Mouse (Mus musculus) liver, adult 2 months (tissue): ENCODE results near the gene Jaml. TPM values are rescaled to one million over a fixed set of nuclear protein-coding genes. Genes with fewer than 3 reads are reported as not detected.

Source experiments
- DNase-seq: peaks from one replicate; pipeline ENCODE4 v3.0.0-alpha.2; 2011; ENCODE audit warnings: low read depth, low spot score; ENCODE audit errors: extremely low read depth
- H3K27ac ChIP-seq: fragments of 200-500 bp; replicated peaks from 2 replicates; pipeline ENCODE4 v1.5.1; 2012; ENCODE audit warnings: low read depth, mild to moderate bottlenecking, control low read depth, inconsistent platforms, low read length; ENCODE audit not compliant: insufficient read depth
- H3K27me3 ChIP-seq: fragments of 200-500 bp; 2 replicates; pipeline ENCODE4 v1.6.1; 2012; ENCODE audit warnings: mild to moderate bottlenecking, moderate library complexity, low read length, inconsistent platforms; ENCODE audit not compliant: control insufficient read depth, insufficient read depth
- H3K36me3 ChIP-seq: fragments of 200-500 bp; 2 replicates; pipeline ENCODE4 v1.6.1; 2012; ENCODE audit warnings: low read length, inconsistent platforms; ENCODE audit not compliant: control insufficient read depth, insufficient read depth
- H3K4me1 ChIP-seq: fragments of 200-500 bp; 2 replicates; pipeline ENCODE4 v1.6.1; 2011; ENCODE audit warnings: low read length; ENCODE audit not compliant: control insufficient read depth, insufficient read depth
- H3K4me3 ChIP-seq: fragments of 200-500 bp; 2 replicates; pipeline ENCODE4 v1.5.1; 2011; ENCODE audit warnings: low read depth, mild to moderate bottlenecking, control low read depth, low read length, moderate library complexity; ENCODE audit not compliant: insufficient read depth
- H3K79me2 ChIP-seq: fragments of 200-500 bp; 2 replicates; pipeline ENCODE4 v1.6.1; 2012; ENCODE audit warnings: inconsistent platforms, mild to moderate bottlenecking, low read length, moderate library complexity; ENCODE audit not compliant: control insufficient read depth, insufficient read depth
- H3K9ac ChIP-seq: fragments of 200-500 bp; 2 replicates; pipeline ENCODE4 v1.6.1; 2012; ENCODE audit warnings: low read depth, mild to moderate bottlenecking, control low read depth, inconsistent platforms, low read length
- CTCF ChIP-seq: fragments of 200-500 bp; IDR thresholded peaks from 2 replicates; pipeline ENCODE4 v1.5.1; 2011; ENCODE audit warnings: low read depth, low read length, control low read depth
- POLR2A ChIP-seq: fragments of 200-500 bp; IDR thresholded peaks from 2 replicates; pipeline ENCODE4 v1.6.1; 2011; ENCODE audit warnings: low read length, control low read depth; ENCODE audit not compliant: insufficient read depth; ENCODE audit errors: extremely low read depth
- WGBS: fragments of 180-500 bp; shearing (Covaris S2); methylation state at CpG from one replicate; pipeline ENCODE4 v1.1.7; 2018; 5-methylcytosine and 5-hydroxymethylcytosine counted together
- polyA plus RNA-seq: library from polyadenylated mRNA; depleted of rRNA; stranded (reverse); fragments of >200 nt; gene quantifications from 2 replicates; pipeline ENCODE4 v1.2.3, GENCODE M21; 2012
- total RNA-seq: library from RNA; depleted of rRNA; stranded (reverse); fragments of >200 nt; gene quantifications from 2 replicates; pipeline ENCODE4 v1.2.3, GENCODE M21; 2014

Jaml gene
- total and polyA plus RNA-seq, 2 experiments = 0.11 to 1.8 TPM

GRCm38 (mm10) chr9:45048511-45048910, 30.5 kb upstream of the Jaml start:
- TF ChIP-seq CTCF = peak; percentile 46
- TF ChIP-seq POLR2A = no peak
- Histone ChIP-seq H3K27ac (no peak overlapping the region), H3K27me3 (no peaks in the 10 kb centered on the region), H3K4me3 (no peak overlapping the region), H3K4me1 (peaks cover 2% of the 10 kb centered on the region; the same call in 1 of the 2 replicates), H3K36me3 (peaks cover 40% of the 10 kb centered on the region), H3K9ac (no peak overlapping the region), H3K79me2 (no peaks in the 10 kb centered on the region)
- WGBS = 33% methylated on average over 4 of the region's 4 CpGs
- DNase-seq = peak; percentile 40

GRCm38 (mm10) chr9:45049731-45050130, 29.3 kb upstream of the Jaml start:
- Histone ChIP-seq H3K27ac (no peak overlapping the region), H3K27me3 (no peaks in the 10 kb centered on the region), H3K4me3 (no peak overlapping the region), H3K36me3 (peaks cover 36% of the 10 kb centered on the region), H3K79me2 (no peaks in the 10 kb centered on the region), H3K9ac (no peak overlapping the region), H3K4me1 (no peaks in the 10 kb centered on the region)
- no peak for TF ChIP-seq CTCF
- TF ChIP-seq POLR2A = no peak
- DNase-seq = no peak
- WGBS = 89% methylated on average over 1 of the region's 1 CpGs

- H3K36me3 ChIP-seq = peaks cover 31% of the 10 kb centered on the region
- no peak overlapping the region for H3K27ac ChIP-seq
- DNase-seq = no peak
- WGBS = 92% methylated on average over 2 of the region's 2 CpGs
- no peaks in the 10 kb centered on the region for H3K79me2 ChIP-seq
- H3K4me1 ChIP-seq = no peaks in the 10 kb centered on the region
- no peak for TF ChIP-seq POLR2A
- no peak for TF ChIP-seq CTCF
- H3K4me3 ChIP-seq = no peak overlapping the region
- H3K27me3 ChIP-seq = no peaks in the 10 kb centered on the region
- no peak overlapping the region for H3K9ac ChIP-seq
Measured at GRCm38 (mm10) chr9:45050301-45050700, 28.7 kb upstream of the Jaml start.

DNA sequence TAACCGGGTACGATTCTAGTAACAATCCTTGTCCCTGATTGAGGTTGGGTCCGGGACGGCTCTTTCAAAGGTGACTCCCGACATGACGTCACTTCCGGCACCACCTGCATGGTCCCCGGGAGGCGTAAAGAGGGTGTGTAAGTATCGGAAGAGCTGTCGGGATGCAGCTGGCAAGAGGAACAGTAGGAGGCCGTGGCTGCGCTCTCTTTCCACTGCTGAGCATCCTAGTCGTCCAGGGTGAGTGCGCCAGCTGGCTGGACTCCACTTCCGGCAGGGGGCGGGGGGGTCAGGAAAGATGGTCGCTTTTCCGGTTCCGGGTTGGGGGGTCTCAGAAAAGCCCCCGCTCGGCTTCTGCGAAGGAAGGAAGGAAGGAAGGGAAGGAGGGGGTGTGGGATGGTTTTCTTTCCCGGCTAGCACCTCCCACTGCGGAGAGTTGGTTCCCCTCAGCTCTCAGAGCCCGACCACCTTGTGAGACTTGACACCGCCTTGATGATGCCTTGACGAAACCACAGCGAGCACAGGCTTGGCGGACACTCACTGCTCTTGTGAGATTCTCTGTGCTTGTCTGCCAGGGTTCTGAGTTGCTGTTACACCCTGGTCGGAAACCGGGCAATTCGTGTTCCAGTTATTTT, 23.8 kb upstream of the Jaml start, which contains the start of gene Mpzl3:
Gene Mpzl3 (plus strand): TSS at position 105 of the 632 bp plus-strand sequence.
- TF ChIP-seq CTCF = no peak
- TF ChIP-seq POLR2A = no peak
- Histone ChIP-seq H3K27me3 (no peaks in the 10 kb centered on the region), H3K27ac (peak within 1 kb of the TSS; percentile 63), H3K36me3 (peaks cover 9% of the 10 kb centered on the region), H3K79me2 (no peaks in the 10 kb centered on the region), H3K9ac (peak within 1 kb of the TSS; percentile 73), H3K4me1 (no peaks in the 10 kb centered on the region), H3K4me3 (peak within 1 kb of the TSS; percentile 79)
- 1% methylated on average over 33 of the region's 33 CpGs for WGBS
- DNase-seq = peak; percentile 77

DNA sequence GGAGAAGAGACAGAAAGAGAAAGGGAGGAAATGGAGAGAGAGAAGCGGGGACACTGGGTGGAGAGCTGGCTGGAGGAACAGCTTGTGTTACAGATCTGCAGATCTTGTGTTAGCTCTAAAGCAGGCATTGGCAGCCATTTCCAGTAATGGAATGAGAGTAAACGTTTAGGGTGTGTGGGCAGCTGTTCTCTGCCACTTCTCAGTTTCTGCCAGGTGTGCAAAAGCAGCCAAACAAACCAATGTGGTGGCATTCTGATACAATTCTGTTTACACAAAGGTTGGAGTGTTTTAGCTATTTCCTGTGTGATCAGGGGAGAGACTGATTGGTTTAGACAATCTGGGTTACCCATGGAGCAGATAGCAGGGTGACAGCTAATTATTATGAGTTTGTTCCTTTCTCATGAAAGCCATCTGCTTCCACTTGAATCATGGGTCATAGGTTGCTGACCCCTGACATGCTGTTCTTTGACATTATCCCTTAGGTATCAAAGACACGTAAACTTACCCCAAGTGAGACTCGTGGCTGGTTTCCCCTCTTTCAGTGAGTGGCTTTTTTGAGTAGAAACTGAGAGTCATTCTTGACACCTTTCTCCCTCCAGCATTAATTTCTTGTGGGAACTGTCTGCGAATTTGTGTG, 20.6 kb upstream of the Jaml start:
- Histone ChIP-seq H3K27me3 (no peaks in the 10 kb centered on the region), H3K9ac (no peak overlapping the region), H3K79me2 (0 out of 2 replicates have a peak, but pooled peaks cover 3% of the 10 kb centered on the region), H3K36me3 (no peaks in the 10 kb centered on the region), H3K4me3 (no peak overlapping the region), H3K4me1 (no peaks in the 10 kb centered on the region), H3K27ac (no peak overlapping the region)
- DNase-seq = no peak
- TF ChIP-seq POLR2A (no peak), CTCF (no peak)
- WGBS = 39% methylated on average over 5 of the region's 5 CpGs

DNA sequence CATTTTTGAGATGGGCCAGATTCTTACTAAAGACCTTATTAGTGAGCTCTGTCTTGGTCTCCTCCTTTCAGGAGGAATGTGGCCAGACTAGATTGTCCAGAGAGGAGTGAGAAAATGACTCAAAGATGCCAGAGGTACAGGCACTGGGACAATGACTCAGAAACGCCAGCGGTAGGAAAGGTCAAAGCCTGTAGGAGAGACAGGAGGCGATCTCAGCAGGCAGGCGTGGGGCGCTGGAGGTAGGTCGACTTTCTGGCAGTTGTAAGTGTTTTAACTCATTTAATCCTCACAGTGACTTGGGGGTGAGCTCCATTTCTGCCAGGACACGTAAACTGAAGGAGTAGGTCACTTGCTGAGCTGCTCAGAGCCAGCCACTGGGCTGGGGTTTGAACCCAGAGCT, 18.8 kb upstream of the Jaml start:
- no peak for DNase-seq
- Histone ChIP-seq H3K27me3 (no peaks in the 10 kb centered on the region), H3K4me1 (peaks cover 6% of the 10 kb centered on the region; the same call in 1 of the 2 replicates), H3K36me3 (no peaks in the 10 kb centered on the region), H3K27ac (no peak overlapping the region), H3K79me2 (0 out of 2 replicates have a peak, but pooled peaks cover 3% of the 10 kb centered on the region), H3K9ac (no peak overlapping the region), H3K4me3 (no peak overlapping the region)
- WGBS = 73% methylated on average over 7 of the region's 7 CpGs
- TF ChIP-seq POLR2A = no peak
- no peak for TF ChIP-seq CTCF
